Mouse (Mus musculus) liver, postnatal 0 days (tissue): Measurements from ENCODE around the gene Icos.

Experiments used
- CTCF ChIP-seq: sonication (generic); IDR thresholded peaks from 2 replicates; pipeline ENCODE4 v1.5.1; 2016; ENCODE audit warnings: antibody characterized with exemption, low read depth
- EP300 ChIP-seq: IDR thresholded peaks from 2 replicates; pipeline ENCODE4 v1.6.1; 2016; ENCODE audit warnings: antibody characterized with exemption, low read depth, mild to moderate bottlenecking

DNA sequence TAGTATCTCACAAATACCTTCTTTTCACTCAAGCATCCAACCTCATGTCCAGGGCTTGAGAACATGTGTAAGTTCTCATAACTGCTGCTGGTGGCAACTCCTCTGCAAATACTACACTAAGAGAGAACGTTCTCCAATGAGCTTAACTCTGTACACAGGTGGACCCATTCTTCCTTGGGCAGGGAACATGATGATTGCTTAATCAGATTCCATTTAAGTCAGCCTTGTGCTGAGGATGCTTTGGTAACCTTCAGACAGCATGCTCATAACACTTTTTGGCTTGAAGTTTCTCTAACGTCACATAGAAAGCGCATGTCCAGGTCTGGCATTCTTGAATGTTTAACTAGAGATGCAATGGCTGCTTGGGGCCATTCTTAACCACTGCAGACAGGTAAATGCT lies 69.6 kb downstream of the Icos start:
- TF ChIP-seq CTCF, result no peak
- no peak for TF ChIP-seq EP300
